Mouse (Mus musculus): ENCODE data around the gene Kmt2a. TPM values are rescaled to one million over a fixed set of nuclear protein-coding genes. Genes with fewer than 3 reads are reported as not detected.

Kmt2a gene
- 17.1 and 19.3 TPM in 2 replicates for polyA plus RNA-seq (2014; fragmentation: Nextera tagmentation; extraction: Ambion mirVana)

DNA sequence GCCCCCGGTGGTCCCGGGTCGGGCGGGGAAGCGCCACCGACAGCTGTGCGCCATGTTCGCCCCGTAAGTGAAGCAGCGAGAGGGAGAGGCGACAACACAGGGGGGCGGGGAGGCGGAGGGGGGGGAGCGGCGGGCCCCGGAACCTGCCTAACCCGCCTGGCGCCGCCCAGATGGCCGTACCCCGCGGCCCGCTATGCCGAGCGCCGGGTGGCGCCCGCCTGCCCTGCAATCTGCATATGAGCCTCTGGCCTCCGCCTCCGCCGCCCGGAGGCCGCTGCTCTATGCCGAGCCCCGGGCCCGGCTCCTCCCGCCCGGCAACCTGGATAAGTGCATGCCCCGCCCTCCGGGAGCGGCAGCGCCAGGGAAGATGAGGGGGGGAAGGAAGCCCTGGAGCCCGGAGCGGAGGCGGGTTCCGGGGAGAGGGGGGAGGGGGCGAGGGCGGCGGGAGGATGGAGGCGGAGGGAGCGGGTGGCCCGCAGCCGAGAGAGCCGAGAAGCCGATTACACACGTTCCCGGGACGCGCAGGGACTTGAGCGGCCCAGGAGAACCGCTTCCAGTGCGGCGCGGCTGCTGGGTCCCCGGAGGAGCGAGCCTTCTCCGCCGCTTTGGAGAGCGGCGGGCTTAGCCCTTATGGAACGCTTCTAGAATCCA, at the start of gene Kmt2a:
TSS of gene Kmt2a (minus strand) at position 76 of the 651 bp plus-strand sequence.
- Histone ChIP-seq H3K4me1 (replicated peaks; ENCODE audit: control insufficient read depth, insufficient read depth, low read length) (peaks cover 38% of the 10 kb centered on the region), H3K9ac (peak within 1 kb of the TSS; percentile 96), H3K27ac (peak within 1 kb of the TSS; percentile 99), H3K4me3 (replicated peaks; ENCODE audit: low read length) (peak within 1 kb of the TSS; percentile 88), H3K27me3 (ENCODE audit: control insufficient read depth, insufficient read depth, low read length) (no peaks in the 10 kb centered on the region), H3K9me3 (ENCODE audit: control insufficient read depth, low read length) (no peaks in the 10 kb centered on the region), H3K4me2 (replicated peaks) (peak within 1 kb of the TSS; percentile 99), H3K36me3 (replicated peaks; ENCODE audit: control insufficient read depth, insufficient read depth) (0 out of 2 replicates have a peak, but pooled peaks cover 4% of the 10 kb centered on the region)
- WGBS = under 1% methylated on average over 44 of the region's 71 CpGs
- ATAC-seq (ENCODE audit: low FRiP score) = peak; percentile 77
- DNase-seq (ENCODE audit: low spot score) = peak; percentile 98

DNA sequence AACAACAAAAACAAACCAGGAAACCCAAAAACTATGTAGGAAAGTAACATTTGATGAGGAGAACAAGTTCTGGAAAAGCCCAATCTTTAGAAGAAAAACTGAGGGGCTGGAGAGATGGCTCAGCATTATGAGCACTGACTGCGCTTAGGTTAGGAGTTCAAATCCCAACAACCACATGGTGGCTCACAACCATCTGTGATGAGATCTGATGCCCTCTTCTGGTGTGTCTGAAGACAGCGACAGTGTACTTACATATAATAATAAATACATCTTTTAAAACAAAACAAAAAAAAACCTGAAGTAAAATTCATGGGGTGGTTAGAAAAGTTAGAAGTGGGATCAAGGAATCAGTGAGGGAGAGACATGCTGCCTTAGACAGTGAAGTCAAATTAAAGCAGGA, 40.4 kb upstream of the Kmt2a start:
- no peaks in the 10 kb centered on the region for H3K9me3 ChIP-seq (ENCODE audit: control insufficient read depth, low read length)
- ATAC-seq (ENCODE audit: low FRiP score) (no peak), DNase-seq (ENCODE audit: low spot score) (no peak)
- peaks cover 8% of the 10 kb centered on the region for H3K4me1 ChIP-seq (replicated peaks; ENCODE audit: control insufficient read depth, insufficient read depth, low read length)
- WGBS = 69% methylated on average over 2 of the region's 2 CpGs
- H3K4me3 ChIP-seq (replicated peaks; ENCODE audit: low read length) = peak overlapping the region; percentile 62
- H3K36me3 ChIP-seq (replicated peaks; ENCODE audit: control insufficient read depth, insufficient read depth) = peaks cover 10% of the 10 kb centered on the region
- H3K27ac ChIP-seq = peak overlapping the region; percentile 93
- no peaks in the 10 kb centered on the region for H3K27me3 ChIP-seq (ENCODE audit: control insufficient read depth, insufficient read depth, low read length)
- peak overlapping the region; percentile 75 for H3K4me2 ChIP-seq (replicated peaks)
- peak overlapping the region; percentile 73 for H3K9ac ChIP-seq

DNA sequence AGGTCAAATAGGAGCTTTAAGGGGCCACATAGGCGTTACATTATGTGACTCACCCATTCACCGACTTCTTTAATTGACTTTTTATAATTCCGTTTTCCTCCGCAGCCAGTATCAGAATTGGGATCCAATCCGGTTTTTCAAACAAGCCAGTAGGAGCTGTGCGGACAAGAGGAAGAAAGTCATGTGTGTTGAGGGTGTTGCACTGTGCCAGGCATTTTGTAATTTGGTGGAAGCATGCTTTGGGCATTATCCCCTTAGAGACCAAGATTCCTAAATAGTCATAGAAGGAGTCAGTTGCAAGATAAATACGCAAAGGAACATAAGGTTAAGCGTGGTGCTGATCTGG, 40.0 kb upstream of the Kmt2a start:
- ATAC-seq (ENCODE audit: low FRiP score) = peak; percentile 88
- Histone ChIP-seq H3K4me1 (replicated peaks; ENCODE audit: control insufficient read depth, insufficient read depth, low read length) (peaks cover 8% of the 10 kb centered on the region), H3K36me3 (replicated peaks; ENCODE audit: control insufficient read depth, insufficient read depth) (peaks cover 5% of the 10 kb centered on the region), H3K9me3 (ENCODE audit: control insufficient read depth, low read length) (no peaks in the 10 kb centered on the region), H3K27me3 (ENCODE audit: control insufficient read depth, insufficient read depth, low read length) (no peaks in the 10 kb centered on the region), H3K4me2 (replicated peaks) (peak overlapping the region; percentile 75), H3K9ac (peak overlapping the region; percentile 73), H3K4me3 (replicated peaks; ENCODE audit: low read length) (peak overlapping the region; percentile 62), H3K27ac (peak overlapping the region; percentile 93)
- under 1% methylated on average over 8 of the region's 8 CpGs for WGBS
- DNase-seq (ENCODE audit: low spot score) = no peak

DNA sequence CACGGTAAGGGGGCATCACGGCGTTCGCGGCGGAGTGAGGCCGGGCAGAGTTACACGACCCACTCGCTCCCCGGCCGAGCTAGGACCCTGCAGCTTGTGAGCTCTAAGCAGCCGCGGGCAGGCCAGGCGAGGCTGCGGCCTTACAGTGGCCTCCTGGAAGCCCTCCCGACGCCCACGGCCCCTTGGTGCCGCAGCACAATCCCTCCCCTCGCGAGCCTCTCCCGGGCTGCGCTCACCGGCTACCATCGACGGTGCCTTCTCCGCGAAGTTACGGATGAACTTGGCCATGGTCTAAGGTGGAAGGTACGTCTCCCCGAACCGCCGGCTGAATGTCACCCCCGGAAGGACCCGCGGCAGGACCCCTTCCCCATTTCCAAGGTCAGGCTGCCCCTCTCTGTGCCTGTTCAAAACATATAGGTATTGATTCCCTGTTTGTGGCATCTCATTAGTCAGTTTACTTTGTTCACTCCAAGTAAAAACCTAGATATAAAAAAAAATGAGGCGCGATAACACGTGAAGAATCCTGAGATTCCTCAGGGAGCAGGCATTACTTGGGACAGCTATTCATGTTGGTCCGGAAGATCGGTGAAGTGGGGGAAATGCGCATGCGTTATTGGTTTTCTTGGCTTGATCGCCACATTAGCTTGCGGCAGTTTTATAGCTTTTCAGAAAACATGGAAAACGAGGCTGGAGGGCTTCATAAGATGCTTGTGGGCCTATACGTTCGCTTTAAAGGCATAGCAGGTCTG, 39.5 kb upstream of the Kmt2a start, which contains the start of gene Atp5l:
TSS of gene Atp5l (minus strand) at position 369 of the 749 bp plus-strand sequence.
- Histone ChIP-seq H3K9me3 (ENCODE audit: control insufficient read depth, low read length) (no peaks in the 10 kb centered on the region), H3K4me1 (replicated peaks; ENCODE audit: control insufficient read depth, insufficient read depth, low read length) (peaks cover 8% of the 10 kb centered on the region), H3K4me3 (replicated peaks; ENCODE audit: low read length) (peak within 1 kb of the TSS; percentile 62), H3K9ac (peak within 1 kb of the TSS; percentile 73), H3K4me2 (replicated peaks) (peak within 1 kb of the TSS; percentile 75), H3K36me3 (replicated peaks; ENCODE audit: control insufficient read depth, insufficient read depth) (peaks cover 5% of the 10 kb centered on the region), H3K27me3 (ENCODE audit: control insufficient read depth, insufficient read depth, low read length) (no peaks in the 10 kb centered on the region), H3K27ac (peak within 1 kb of the TSS; percentile 93)
- DNase-seq (ENCODE audit: low spot score) (peak; percentile 98), ATAC-seq (ENCODE audit: low FRiP score) (peak; percentile 91)
- WGBS = under 1% methylated on average over 48 of the region's 48 CpGs

DNA sequence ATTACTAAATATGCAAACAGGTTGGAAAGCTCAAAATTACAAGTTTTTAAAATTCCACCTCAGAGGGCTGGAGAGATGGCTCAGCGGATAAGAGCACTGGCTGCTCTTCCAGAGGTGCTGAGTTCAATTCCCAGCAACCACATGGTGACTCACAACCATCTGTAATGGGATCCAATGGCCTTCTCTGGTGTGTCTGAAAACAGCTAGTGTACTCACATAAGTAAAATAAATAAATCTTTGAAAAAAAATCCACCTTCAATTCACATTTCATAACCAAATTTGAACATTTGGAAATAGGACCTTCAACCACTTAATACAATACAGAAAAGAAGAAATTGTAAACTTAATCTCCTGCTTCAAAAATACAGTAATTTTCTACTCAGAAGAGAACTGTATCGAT, 38.5 kb upstream of the Kmt2a start:
- no peak overlapping the region for H3K27ac ChIP-seq
- H3K4me3 ChIP-seq (replicated peaks; ENCODE audit: low read length) = peak overlapping the region; percentile 62
- ATAC-seq (ENCODE audit: low FRiP score) = no peak

DNA sequence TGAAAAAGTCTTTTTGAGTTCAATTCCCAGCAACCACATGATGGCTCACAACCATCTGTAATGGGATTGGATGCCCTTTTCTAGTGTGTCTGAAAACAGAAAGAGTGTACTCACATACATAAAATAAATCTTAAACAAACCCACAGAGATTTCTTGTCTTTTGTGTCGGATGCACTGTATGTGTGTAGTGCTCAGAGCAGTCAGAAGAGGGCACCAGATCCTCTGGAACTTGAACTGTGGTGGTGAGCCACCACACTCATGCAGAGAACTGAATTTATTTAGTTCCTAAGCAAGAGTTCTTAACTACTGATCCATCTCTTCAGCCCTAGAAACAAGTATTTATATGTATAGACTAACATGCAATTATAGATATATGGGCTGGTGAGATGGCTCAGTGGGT, 35.1 kb upstream of the Kmt2a start:
- Histone ChIP-seq H3K4me3 (replicated peaks; ENCODE audit: low read length) (no peak overlapping the region), H3K4me1 (replicated peaks; ENCODE audit: control insufficient read depth, insufficient read depth, low read length) (peaks cover 8% of the 10 kb centered on the region), H3K9me3 (ENCODE audit: control insufficient read depth, low read length) (no peaks in the 10 kb centered on the region), H3K4me2 (replicated peaks) (no peak overlapping the region), H3K27me3 (ENCODE audit: control insufficient read depth, insufficient read depth, low read length) (no peaks in the 10 kb centered on the region), H3K9ac (no peak overlapping the region), H3K27ac (no peak overlapping the region), H3K36me3 (replicated peaks; ENCODE audit: control insufficient read depth, insufficient read depth) (peaks cover 22% of the 10 kb centered on the region)
- 51% methylated on average over 1 of the region's 1 CpGs for WGBS
- ATAC-seq (ENCODE audit: low FRiP score) (no peak), DNase-seq (ENCODE audit: low spot score) (peak; percentile 52)

More for the DNA sequence above, 38.5 kb upstream of the Kmt2a start:
- H3K9me3 ChIP-seq (ENCODE audit: control insufficient read depth, low read length) = no peaks in the 10 kb centered on the region
- no peaks in the 10 kb centered on the region for H3K36me3 ChIP-seq (replicated peaks; ENCODE audit: control insufficient read depth, insufficient read depth)
- WGBS = 40% methylated on average over 2 of the region's 2 CpGs
- H3K4me1 ChIP-seq (replicated peaks; ENCODE audit: control insufficient read depth, insufficient read depth, low read length) = peaks cover 8% of the 10 kb centered on the region
- H3K4me2 ChIP-seq (replicated peaks) = peak overlapping the region; percentile 75
- DNase-seq (ENCODE audit: low spot score) = no peak
- peak overlapping the region; percentile 73 for H3K9ac ChIP-seq
- no peaks in the 10 kb centered on the region for H3K27me3 ChIP-seq (ENCODE audit: control insufficient read depth, insufficient read depth, low read length)

DNA sequence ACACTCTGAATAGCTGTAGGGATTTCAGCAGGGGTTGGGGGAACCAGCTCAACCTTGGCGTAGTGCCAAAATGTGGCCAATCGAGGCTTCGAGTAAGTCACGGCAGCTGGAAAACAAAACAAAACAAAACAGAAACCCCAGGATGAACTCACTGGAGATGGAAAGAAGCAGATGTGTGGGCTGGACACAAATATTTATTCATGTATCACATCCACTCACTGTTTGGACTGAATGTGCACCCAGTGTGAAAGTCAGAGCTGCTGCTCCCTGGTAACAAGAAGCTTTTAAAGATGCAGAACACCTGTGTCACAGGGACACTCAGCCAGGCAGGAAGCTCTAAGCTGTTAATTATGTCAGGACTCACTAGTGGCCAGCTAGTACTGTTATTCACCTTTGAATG, 33.6 kb upstream of the Kmt2a start:
- H3K4me2 ChIP-seq (replicated peaks) = no peak overlapping the region
- H3K9me3 ChIP-seq (ENCODE audit: control insufficient read depth, low read length) = no peaks in the 10 kb centered on the region
- WGBS = 31% methylated on average over 4 of the region's 4 CpGs
- H3K36me3 ChIP-seq (replicated peaks; ENCODE audit: control insufficient read depth, insufficient read depth) = peaks cover 32% of the 10 kb centered on the region
- H3K4me1 ChIP-seq (replicated peaks; ENCODE audit: control insufficient read depth, insufficient read depth, low read length) = peaks cover 8% of the 10 kb centered on the region; the same call in 1 of the 2 replicates
- ATAC-seq (ENCODE audit: low FRiP score) = no peak
- no peak overlapping the region for H3K4me3 ChIP-seq (replicated peaks; ENCODE audit: low read length)
- H3K9ac ChIP-seq = no peak overlapping the region
- H3K27me3 ChIP-seq (ENCODE audit: control insufficient read depth, insufficient read depth, low read length) = no peaks in the 10 kb centered on the region
- no peak for DNase-seq (ENCODE audit: low spot score)
- H3K27ac ChIP-seq = no peak overlapping the region

DNA sequence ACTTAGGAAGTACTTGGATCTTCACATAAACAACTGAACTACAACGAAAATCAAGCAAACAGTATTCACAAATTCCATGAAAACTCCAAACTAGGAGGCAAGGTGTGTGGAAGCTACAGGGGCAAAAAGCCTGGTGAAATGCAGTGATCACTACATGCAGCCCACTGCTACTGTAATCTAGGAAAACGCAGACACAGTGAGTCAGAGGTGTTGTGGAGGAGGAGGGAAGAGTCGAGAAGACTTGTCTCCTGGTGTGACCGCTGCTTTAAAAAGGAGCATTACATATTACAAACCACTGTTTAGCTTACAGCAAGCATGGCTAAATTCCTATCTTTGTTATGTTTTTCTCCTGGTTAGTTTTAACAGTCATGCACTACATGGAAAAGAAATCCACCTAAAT, 30.3 kb upstream of the Kmt2a start:
- Histone ChIP-seq H3K4me1 (replicated peaks; ENCODE audit: control insufficient read depth, insufficient read depth, low read length) (no peaks in the 10 kb centered on the region; the same call in 1 of the 2 replicates), H3K27ac (no peak overlapping the region), H3K27me3 (ENCODE audit: control insufficient read depth, insufficient read depth, low read length) (no peaks in the 10 kb centered on the region), H3K4me2 (replicated peaks) (no peak overlapping the region), H3K36me3 (replicated peaks; ENCODE audit: control insufficient read depth, insufficient read depth) (peaks cover 32% of the 10 kb centered on the region), H3K9ac (no peak overlapping the region), H3K4me3 (replicated peaks; ENCODE audit: low read length) (no peak overlapping the region), H3K9me3 (ENCODE audit: control insufficient read depth, low read length) (no peaks in the 10 kb centered on the region)
- no peak for ATAC-seq (ENCODE audit: low FRiP score)
- no peak for DNase-seq (ENCODE audit: low spot score)
- WGBS = 96% methylated on average over 4 of the region's 4 CpGs

DNA sequence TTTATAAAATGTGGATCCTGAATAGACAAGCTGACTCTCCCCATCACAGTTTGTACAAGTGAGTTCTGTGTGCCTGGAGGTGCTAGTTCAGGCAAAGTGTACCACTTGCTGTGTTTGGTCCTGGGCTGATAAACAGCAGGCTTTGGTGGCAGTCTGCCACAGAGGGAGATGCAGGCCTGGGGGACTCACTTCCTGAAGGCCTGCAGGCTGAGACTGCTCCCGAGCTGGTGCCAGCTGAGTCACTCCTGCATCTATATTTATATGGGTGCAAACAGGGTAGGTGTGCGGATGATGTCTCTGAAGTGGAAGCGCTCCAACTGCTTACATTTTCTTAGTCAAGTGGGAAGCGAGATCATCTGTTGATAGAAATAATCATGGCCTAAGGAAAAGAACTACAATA, 24.5 kb upstream of the Kmt2a start:
- Histone ChIP-seq H3K4me1 (replicated peaks; ENCODE audit: control insufficient read depth, insufficient read depth, low read length) (no peaks in the 10 kb centered on the region), H3K4me3 (replicated peaks; ENCODE audit: low read length) (no peak overlapping the region), H3K9ac (no peak overlapping the region), H3K36me3 (replicated peaks; ENCODE audit: control insufficient read depth, insufficient read depth) (peaks cover 4% of the 10 kb centered on the region; the same call in 1 of the 2 replicates), H3K27me3 (ENCODE audit: control insufficient read depth, insufficient read depth, low read length) (no peaks in the 10 kb centered on the region), H3K4me2 (replicated peaks) (no peak overlapping the region), H3K27ac (no peak overlapping the region), H3K9me3 (ENCODE audit: control insufficient read depth, low read length) (no peaks in the 10 kb centered on the region)
- ATAC-seq (ENCODE audit: low FRiP score) = no peak
- WGBS = 86% methylated on average over 4 of the region's 4 CpGs
- DNase-seq (ENCODE audit: low spot score) = no peak
